Mouse (Mus musculus): ENCODE measurements around the gene Gba2. TPM values are rescaled to one million over a fixed set of nuclear protein-coding genes. Genes with fewer than 3 reads are reported as not detected.
"Not testable (repeated sequence)": the region's sequence is repeated elsewhere in the genome, so short reads cannot be mapped to it uniquely, and the experiment has no call there.

Gba2 gene
- total RNA-seq, 2 experiments from 2014 or later = 3.9 to 6.1 TPM

DNA sequence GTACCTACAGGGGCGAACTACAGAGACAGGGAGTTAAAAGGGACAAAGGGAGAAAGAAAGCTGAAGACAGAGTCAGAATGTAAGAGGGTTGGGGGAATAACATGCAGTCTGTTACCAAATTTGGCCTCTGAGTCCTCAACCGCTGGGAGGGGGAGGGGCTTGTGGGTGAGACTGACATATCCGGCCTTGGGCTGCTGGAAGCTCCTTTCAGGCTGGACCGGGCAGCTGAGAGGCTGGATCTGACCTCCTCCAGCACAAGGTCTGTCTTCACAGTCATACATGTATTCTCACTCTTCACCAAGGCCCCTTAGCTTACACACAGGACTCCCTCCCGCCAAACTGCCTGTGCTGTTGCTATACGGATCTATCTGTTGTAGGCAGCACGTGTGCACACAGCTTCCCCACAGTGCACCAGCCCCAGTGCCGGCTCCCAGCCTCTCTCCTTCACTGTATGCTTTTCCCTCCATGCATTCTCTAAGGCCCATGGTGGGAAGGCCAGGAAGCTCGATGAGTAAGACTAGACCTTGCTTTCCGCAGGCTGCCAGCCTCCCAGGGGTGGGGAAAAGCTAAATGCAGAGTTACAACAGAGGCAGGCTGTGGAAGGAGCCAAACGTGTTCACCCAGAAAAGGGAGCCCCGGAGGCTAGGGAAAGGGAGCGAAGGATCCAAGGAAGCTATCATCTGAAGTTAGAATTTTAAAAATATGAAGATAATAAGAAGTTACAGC lies 19.9 kb downstream of the Gba2 start:
- intact Hi-C loops (cut with DNase I) = no loop called here

DNA sequence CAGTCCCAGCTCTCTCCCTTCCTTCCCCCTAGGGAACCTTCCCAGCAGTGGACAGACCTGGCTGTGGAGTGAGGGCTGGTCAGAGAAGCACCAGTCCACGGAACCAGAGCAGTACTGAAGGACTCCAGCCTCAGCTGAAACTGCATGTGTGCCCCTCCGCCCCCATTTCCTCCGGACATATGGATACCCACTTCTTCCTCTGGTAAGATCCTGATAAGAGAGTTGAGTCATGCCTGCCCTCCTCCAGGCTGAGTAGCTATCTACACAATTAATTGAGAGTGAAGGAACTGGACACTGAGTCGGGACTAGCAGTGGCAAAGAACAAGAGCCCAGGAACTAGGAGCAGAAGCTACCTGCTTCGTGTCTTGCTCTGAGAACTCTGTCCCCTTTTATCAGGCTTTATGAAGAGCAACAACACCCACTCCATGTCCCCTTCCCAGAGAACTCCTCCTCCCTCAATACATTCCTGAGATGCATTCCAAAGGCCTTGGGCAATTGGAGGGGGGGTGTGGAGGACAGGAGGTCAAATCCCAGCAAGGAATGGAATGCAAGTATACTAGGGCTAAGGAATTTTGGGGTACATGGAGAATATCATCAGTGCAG lies 20.5 kb downstream of the Gba2 start:
- intact Hi-C loops (cut with DNase I) = no loop called here
- no peak for DNase-seq

More for the DNA sequence above, 19.9 kb downstream of the Gba2 start:
- peak in 1 of 2 experiments; percentile 38 for DNase-seq

DNA sequence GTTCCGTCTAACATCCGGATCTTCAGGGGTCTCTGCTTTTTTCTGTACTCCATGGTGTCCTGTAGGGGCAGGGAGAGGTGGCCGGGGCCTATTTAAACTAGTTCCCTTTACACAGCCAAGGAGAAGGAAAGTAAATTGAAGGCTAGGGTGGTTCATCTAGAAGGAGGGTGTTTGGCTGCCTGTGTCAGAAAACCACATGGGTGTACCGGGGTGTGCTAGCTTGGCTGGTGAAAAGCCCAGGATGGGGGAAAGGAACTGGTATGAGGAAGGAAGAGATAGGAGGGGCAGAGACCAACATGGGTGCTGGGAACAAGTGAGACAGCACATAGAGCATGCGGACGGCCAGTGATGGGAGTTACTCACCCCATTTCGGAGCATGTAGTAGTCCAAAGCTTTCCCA lies 22.7 kb downstream of the Gba2 start:
- no peak for DNase-seq
- intact Hi-C loops (cut with DNase I) = no loop called here

DNA sequence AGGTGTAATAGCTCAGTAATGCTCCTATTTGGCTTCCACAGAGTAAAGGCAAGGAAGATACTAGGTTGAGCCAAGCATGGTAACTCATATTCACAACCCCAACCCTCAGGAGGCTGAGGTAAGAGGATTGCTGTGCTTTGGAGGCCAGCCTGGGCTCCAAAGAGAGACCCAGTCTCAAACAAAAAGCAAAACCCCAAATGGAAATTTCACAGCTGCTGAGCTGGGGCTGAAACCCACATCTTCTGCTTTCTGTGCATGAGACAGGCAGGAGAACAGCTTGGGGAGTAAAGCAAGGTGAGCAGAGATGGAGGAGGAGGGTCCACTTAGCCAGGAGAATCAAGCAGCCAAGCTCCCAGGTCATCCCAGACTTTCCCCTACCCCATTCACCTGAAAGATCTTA lies 24.8 kb downstream of the Gba2 start:
- no peak for DNase-seq
- intact Hi-C loops (cut with DNase I) = no loop called here

DNA sequence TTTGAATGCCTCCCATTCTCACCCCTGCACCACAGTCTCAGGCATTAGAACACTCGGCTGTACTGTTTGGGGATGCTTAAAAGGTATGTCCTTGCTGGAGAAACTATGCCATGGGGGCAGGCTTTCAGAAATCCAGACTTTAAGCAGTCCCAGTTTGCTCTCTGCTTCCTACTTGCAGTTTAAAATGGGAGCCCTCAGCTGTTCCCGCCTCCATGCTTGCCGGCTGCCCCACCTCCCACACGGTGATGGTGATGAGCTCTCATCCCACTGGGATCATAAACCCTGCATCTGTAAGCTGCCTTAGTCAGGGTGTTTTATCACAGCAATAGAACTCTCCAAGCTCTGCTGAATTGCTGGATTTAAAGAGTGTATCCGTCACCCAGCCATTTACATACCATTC lies 26.2 kb downstream of the Gba2 start:
- intact Hi-C loops (cut with DNase I) = no loop called here
- DNase-seq = no peak

DNA sequence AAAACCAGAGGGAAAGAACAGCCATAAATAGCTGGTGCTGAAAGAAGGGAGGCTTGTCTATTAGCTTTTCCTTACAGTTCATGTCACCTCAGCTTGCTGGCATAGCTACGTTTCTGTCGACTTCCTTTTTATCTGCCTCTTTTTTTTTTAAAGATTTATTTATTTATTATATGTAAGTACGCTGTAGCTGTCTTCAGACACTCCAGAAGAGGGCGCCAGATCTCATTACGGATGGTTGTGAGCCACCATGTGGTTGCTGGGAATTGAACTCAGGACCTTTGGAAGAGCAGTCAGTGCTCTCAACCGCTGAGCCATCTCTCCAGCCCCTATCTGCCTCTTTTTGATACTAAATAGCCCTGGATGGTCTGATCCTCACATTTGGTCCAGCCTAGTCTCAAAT lies 26.8 kb downstream of the Gba2 start:
- DNase-seq; intact Hi-C loops (cut with DNase I): not testable (repeated sequence)

DNA sequence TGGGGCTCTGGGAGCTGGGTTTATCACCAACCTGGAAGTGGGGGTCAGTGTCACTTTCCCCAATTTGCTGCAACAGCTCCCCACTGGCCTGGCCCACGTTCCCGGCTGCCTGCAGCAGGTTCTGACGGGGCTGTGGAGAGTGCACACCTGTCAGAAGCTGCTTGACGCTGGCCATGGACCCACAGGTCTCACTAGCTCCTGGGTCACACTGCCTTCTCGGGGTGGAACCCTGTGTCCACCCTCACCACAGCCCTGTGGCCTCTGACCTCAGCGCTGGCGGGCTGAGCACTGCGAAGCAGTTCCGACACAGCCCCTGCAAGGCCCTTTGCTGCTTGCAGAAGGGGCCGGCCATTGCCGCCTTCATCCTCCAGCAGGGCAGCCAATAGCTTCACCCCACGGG lies 29.6 kb downstream of the Gba2 start:
- intact Hi-C loops (cut with DNase I) = no loop called here
- no peak for DNase-seq

DNA sequence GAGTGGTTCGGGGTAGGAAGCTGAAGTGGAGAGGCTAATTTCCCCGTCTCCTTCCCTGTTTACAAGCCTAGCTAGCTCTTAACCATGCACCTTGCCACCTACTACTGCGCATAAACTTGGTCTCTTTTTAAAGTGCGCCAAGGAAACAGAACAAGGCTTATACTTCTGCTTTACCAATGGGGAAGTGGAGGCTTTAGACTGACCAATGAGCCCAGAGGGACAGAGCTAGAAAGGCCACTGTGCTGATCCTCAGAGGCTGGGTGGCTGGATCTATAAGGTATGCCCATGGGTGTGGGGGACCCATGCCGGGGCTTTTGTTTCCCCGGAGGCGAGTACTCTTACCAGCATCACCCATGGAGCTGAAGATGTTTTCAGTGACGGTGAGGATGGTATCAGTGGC lies 31.5 kb downstream of the Gba2 start:
- intact Hi-C loops (cut with DNase I) = no loop called here
- no peak for DNase-seq

DNA sequence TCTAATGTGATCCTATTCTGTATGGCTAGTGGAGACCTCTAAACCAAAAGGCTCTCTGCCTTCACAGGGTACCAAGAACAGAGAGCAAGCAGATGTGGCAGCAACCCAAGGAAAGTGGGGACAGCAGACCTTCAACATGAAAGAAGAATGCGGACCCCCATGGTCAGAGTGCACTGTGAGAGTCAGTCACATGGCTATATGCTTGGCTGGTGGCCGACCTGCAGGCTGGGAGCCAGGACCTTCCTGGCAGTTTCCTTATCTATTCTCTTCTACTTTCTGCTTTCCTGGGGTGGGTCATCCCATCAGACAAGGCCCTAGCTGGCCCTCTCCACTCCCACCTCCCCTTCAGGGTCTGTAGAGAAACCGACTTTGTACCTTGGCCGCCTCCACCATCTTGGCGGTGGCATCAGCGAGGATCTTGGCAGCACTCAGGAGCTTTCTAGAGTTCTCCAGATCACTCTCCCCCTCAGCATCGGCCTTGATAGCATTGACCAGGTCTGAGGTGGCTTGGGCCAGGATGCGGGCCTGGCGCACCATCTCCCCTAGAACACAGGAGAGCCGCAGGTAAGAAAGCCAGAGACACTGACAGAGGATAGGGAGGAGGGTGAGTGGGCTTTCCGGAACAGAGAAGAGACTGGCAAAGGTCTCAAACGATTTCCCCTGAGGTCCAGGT lies 32.2 kb downstream of the Gba2 start:
- intact Hi-C loops (cut with DNase I) = no loop called here
- DNase-seq = no peak

DNA sequence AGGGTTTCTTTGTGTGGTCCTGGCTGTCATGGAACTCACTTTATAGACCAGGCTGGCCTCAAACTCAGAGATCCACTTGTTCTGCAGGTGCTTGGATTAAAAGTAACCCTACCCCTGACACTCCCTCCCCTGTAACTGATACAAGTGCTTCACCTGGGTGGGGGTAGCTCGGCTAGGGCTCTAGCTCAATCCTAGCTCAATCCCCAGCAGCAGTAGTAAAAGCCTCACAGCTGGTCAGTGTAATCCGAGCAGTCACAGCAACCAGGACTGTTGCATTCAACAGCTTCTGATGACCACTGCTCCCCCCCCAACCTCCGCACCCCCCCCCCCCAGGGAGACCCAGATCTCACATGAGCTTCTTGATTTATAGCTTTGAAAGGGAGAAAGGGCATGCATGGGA lies 36.6 kb downstream of the Gba2 start:
- intact Hi-C loops (cut with DNase I) = no loop called here
- no peak for DNase-seq

DNA sequence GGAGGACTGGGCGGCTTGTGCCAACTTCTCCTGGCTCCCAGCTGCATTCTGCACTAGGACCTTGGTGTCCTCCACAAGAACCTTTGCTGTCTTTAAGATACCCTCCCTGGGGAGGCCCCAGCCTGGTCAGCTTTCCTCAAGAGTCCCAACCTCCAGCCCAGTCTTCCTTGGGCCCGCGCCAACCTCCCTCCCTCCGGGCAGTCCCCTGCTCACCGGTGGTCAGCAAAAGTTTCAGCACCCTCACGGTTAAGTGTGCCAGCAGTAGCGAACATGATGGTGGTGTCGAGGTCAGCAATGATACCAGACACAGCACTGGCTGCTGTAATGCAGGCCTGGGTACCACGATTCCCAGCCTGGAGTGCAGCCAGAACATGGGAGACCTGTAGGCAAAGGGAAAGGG lies 42.6 kb downstream of the Gba2 start:
- intact Hi-C loops (cut with DNase I) = no loop called here
- no peak for DNase-seq

DNA sequence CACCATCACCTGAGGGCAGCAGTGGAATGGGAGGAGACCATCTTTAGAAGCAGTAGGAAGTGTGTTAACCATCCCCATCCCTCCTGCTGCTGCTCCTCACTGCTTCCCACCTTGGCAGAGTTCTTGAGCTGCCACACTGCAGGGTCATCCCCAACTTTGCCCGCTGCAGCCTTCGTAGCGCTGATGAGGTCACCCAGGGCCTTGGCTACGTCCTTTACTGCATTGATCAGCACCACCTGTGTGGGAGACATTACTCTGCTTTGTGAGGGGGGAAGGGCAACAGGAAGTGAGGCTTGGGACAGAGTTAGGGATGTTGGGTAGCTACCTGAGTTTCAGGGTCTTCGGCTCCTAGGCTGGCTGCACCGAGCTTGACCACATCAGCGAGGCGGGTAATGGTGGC lies 43.0 kb downstream of the Gba2 start:
- intact Hi-C loops (cut with DNase I) = no loop called here
- DNase-seq = no peak

DNA sequence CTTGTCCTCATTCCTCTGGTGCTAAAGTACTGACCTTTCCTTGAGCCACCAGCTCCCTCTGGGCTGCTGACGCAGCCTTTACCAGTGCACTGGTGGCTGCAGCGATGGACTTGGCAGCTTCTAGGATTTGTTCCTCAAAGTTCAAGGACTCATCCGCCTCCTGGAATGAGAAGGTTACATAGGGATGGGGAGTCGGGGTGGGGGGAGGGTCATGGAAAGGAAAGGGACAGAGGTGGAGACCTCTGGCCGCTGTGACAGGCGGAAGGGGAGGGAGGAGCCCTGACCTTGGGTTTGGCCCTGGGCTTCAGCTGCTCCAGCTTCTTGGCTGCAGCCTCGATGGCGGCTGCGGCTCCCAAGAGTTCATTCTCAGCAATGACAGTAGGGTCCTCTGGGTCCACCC lies 45.4 kb downstream of the Gba2 start:
- intact Hi-C loops (cut with DNase I) = no loop called here

DNA sequence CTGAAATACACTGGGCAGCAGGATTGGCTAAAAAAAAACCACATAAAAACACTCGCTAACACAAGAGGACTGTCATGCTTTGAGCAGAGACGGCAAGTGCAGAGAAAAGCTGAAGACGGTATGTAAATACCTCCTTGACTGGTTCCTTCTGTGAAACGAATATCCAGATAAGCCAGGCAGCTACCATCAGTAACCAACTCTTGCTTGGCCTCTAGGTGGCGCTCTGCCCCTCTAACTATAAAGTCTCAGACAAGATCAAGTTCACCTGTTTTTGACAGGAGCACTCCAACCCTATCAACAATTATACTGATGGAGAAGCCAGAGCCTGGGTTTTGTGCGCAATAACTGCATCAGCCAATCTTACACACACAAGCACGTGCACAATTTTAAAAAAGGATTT lies 48.1 kb downstream of the Gba2 start:
- DNase-seq = peak; percentile 58 to 68
- intact Hi-C loops (cut with DNase I) = no loop called here

More for the DNA sequence above, 45.4 kb downstream of the Gba2 start:
- DNase-seq = no peak

DNA sequence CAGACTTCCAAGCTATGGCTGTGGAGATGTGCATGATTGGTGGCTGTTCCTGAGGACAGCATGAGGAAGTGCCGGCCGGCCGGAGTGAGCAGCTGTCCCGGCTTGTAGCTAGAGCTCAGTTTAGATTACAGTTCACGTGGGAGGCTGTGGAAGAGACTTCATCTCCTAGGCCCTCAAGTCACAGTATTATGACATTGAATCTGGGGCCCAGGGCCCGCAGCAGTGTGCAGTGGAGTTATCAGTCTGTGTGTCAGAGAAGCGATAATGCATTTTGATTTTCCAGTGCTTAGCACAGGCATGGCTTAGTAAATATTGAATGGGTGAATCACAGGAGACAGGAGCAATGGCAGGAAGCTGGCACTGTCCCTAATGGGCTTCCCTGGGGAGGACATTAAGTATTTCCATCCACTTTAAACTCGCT lies 48.6 kb downstream of the Gba2 start:
- intact Hi-C loops (cut with DNase I) = no loop called here
- DNase-seq = no peak

DNA sequence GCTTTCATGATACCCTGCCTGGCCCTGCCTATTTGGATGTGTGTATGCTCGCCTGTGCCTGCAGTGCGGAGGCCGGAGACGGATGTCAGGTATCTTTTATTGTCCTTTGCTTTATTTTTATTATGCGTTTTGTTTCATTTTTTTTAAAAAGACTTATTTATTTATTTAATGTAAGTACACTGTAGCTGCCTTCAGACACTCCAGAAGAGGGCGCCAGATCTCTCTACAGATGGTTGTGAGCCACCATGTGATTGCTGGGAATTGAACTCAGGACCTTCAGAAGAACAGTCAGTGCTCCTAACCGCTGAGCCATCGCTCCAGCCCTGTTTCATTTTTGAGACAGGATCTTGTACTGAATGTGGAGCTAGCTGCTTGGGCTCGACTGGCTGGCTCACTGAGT lies 50.2 kb downstream of the Gba2 start:
- intact Hi-C loops (cut with DNase I) = no loop called here
- DNase-seq = no peak

DNA sequence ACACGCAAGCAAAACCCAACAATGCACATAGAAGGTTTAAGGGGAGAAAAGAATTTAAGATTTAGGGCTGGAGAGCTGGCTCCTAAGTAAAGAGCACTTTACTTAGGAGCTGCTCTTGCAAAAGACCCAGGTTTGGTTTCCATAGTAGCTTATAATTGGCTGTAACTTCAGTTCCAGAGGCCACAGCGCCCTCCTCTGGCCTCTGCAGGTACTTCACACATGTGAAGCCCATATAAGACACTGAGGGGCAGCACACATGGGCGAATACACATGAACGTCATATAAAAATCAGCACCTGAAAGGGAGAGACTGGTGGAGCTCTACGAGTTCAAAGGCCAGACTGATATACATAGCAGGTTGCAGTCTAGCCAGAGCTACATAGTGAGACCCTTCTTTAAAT lies 50.8 kb downstream of the Gba2 start:
- intact Hi-C loops (cut with DNase I) = no loop called here

DNA sequence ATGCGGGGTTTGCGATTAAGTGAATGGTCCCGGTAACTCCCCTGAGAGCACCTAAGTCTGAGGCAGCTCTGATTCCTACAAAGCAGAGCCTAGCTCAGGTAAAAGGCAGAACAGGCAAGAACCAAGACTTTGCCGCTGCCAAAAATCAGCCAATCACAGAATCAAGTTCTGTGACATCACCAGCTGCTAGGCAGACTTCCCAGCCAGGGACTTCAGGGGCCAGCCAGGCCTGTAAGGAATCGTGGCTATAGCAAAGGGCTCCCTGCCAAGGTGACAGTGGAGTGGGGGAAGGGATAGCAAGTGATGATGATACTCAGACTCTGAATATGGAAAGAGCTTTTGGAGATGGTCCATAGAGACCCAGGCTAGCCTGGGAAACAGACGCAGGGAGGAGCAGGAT lies 58.7 kb downstream of the Gba2 start:
- peak; percentile 78 to 83 for DNase-seq
- intact Hi-C loops (cut with DNase I) = no loop called here

More for the DNA sequence above, 50.8 kb downstream of the Gba2 start:
- no peak for DNase-seq

DNA sequence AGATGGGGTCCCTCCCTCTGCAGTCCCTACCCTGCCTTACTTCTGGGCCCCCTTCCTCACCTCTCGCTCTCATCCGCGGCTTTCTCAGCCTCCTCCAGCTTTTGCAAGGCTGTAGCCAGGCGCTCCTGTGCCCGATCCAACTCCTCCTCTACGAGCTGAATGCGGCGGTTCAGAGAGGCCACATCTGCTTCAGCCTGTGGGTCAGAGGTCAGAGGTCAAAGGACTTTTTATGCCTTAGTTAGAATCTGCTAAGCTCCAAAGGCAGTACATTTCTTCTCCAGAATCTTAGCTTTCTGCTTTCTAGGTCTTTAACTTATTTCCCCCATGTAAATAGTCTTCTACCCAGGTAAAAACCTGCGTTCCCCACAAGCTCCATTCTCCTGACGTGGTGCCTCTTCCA lies 59.1 kb downstream of the Gba2 start:
- DNase-seq = no peak
- intact Hi-C loops (cut with DNase I) = no loop called here

Data from gastrocnemius, postnatal 36 days (tissue).